Mouse (Mus musculus) stomach, embryonic 14.5 days (tissue): ENCODE data around the gene Hs6st2. TPM values are rescaled to one million over a fixed set of nuclear protein-coding genes. Genes with fewer than 3 reads are reported as not detected.
A peak's percentile ranks its signal among the peaks of the same experiment; 100 is the strongest.

Experiments
- ATAC-seq: fragments of 200-750 bp; cut with Nextera tagmentation; 2 replicates; pipeline ENCODE4 v1.8.0; 2017; ENCODE audit warnings: low read depth, moderate TSS enrichment; ENCODE audit not compliant: insufficient number of reproducible peaks, insufficient read depth, low FRiP score
- H3K27ac ChIP-seq: fragments of 300-500 bp; sonication (generic); 2 replicates; pipeline ENCODE4 v1.5.1; 2014; ENCODE audit warnings: mild to moderate bottlenecking, low read length, moderate library complexity, mixed read lengths
- H3K27me3 ChIP-seq: fragments of 300-500 bp; sonication (generic); 2 replicates; pipeline ENCODE4 v1.6.1; 2014; ENCODE audit warnings: low read length, control low read depth, mixed read lengths; ENCODE audit not compliant: control insufficient read depth, insufficient read depth
- H3K36me3 ChIP-seq: fragments of 300-500 bp; sonication (generic); 2 replicates; pipeline ENCODE4 v1.6.1; 2014; ENCODE audit warnings: mild to moderate bottlenecking, control low read depth, low read length, moderate library complexity, mixed read lengths; ENCODE audit not compliant: control insufficient read depth, insufficient read depth
- H3K4me1 ChIP-seq: fragments of 300-500 bp; sonication (generic); 2 replicates; pipeline ENCODE4 v1.6.1; 2014; ENCODE audit warnings: low read length, control low read depth, mixed read lengths; ENCODE audit not compliant: control insufficient read depth, insufficient read depth
- H3K4me2 ChIP-seq: fragments of 300-500 bp; sonication (generic); replicated peaks from 2 replicates; pipeline ENCODE4 v1.6.1; 2014; ENCODE audit warnings: low read depth, low read length, control low read depth
- H3K4me3 ChIP-seq: fragments of 300-500 bp; sonication (generic); 2 replicates; pipeline ENCODE4 v1.5.1; 2014; ENCODE audit warnings: low read depth, low read length, control low read depth
- H3K9ac ChIP-seq: fragments of 300-500 bp; sonication (generic); replicated peaks from 2 replicates; pipeline ENCODE4 v1.6.1; 2014; ENCODE audit warnings: low read depth, mild to moderate bottlenecking, control low read depth, low read length, moderate library complexity, mixed read lengths
- H3K9me3 ChIP-seq: fragments of 300-500 bp; sonication (generic); 2 replicates; pipeline ENCODE4 v1.6.1; 2016; ENCODE audit warnings: low read depth, low read length, control low read depth; ENCODE audit not compliant: control insufficient read depth
- WGBS: fragments of 180-500 bp; shearing (Covaris S2); extraction: QIAGEN DNeasy Blood & Tissue Kit; methylation state at CpG from one replicate; pipeline ENCODE4 v1.1.7; 2014; 5-methylcytosine and 5-hydroxymethylcytosine counted together
- polyA plus RNA-seq: library from polyadenylated mRNA; unstranded; fragments of >200 nt; fragmentation: Nextera tagmentation; extraction: Ambion mirVana; gene quantifications from 2 replicates; pipeline ENCODE4 v1.2.1, GENCODE M21; 2014

Gene Hs6st2
- 9.8 and 10.3 TPM in 2 replicates for polyA plus RNA-seq

- H3K9ac ChIP-seq = peak within 1 kb of the TSS; percentile 30
- no peaks in the 10 kb centered on the region for H3K9me3 ChIP-seq
- H3K4me1 ChIP-seq = no peaks in the 10 kb centered on the region
- H3K27me3 ChIP-seq = no peaks in the 10 kb centered on the region
- H3K4me3 ChIP-seq = peak within 1 kb of the TSS; percentile 47
- H3K36me3 ChIP-seq = no peaks in the 10 kb centered on the region
- H3K4me2 ChIP-seq = peak within 1 kb of the TSS; percentile 66
- no peak for ATAC-seq
- no peak within 1 kb of the TSS for H3K27ac ChIP-seq
- 26% methylated on average over 5 of the region's 5 CpGs for WGBS
Measured at GRCm38 (mm10) chrX:51681756-51682155, at the start of gene Hs6st2. Gene Hs6st2, minus strand, starts transcription at chrX:51681856.

GRCm38 (mm10) chrX:51714086-51714745 lies 32.6 kb upstream of the Hs6st2 start:
- Histone ChIP-seq H3K4me2 (no peak overlapping the region), H3K36me3 (no peaks in the 10 kb centered on the region), H3K27me3 (no peaks in the 10 kb centered on the region), H3K9me3 (no peaks in the 10 kb centered on the region), H3K9ac (no peak overlapping the region), H3K27ac (no peak overlapping the region), H3K4me1 (no peaks in the 10 kb centered on the region), H3K4me3 (no peak overlapping the region)
- WGBS = 57% methylated on average over 8 of the region's 8 CpGs
- no peak for ATAC-seq

GRCm38 (mm10) chrX:51712996-51713395 lies 31.3 kb upstream of the Hs6st2 start:
- 63% methylated on average over 1 of the region's 1 CpGs for WGBS

GRCm38 (mm10) chrX:51702823-51703222 lies 21.2 kb upstream of the Hs6st2 start:
- no peaks in the 10 kb centered on the region for H3K36me3 ChIP-seq
- H3K9ac ChIP-seq = no peak overlapping the region
- no peak for ATAC-seq
- WGBS = 49% methylated on average over 4 of the region's 4 CpGs
- H3K27ac ChIP-seq = no peak overlapping the region
- no peaks in the 10 kb centered on the region for H3K9me3 ChIP-seq
- H3K27me3 ChIP-seq = 0 out of 2 replicates have a peak, but pooled peaks cover 2% of the 10 kb centered on the region
- H3K4me2 ChIP-seq = no peak overlapping the region
- no peak overlapping the region for H3K4me3 ChIP-seq
- no peaks in the 10 kb centered on the region for H3K4me1 ChIP-seq

More at GRCm38 (mm10) chrX:51712996-51713395, 31.3 kb upstream of the Hs6st2 start:
- H3K27me3 ChIP-seq = no peaks in the 10 kb centered on the region
- no peaks in the 10 kb centered on the region for H3K4me1 ChIP-seq
- no peak overlapping the region for H3K9ac ChIP-seq
- H3K9me3 ChIP-seq = no peaks in the 10 kb centered on the region
- H3K27ac ChIP-seq = no peak overlapping the region
- no peak overlapping the region for H3K4me2 ChIP-seq
- ATAC-seq = no peak
- no peaks in the 10 kb centered on the region for H3K36me3 ChIP-seq
- no peak overlapping the region for H3K4me3 ChIP-seq

- ATAC-seq = no peak
- 47% methylated on average over 4 of the region's 4 CpGs for WGBS
Measured at GRCm38 (mm10) chrX:51699079-51699478, 17.4 kb upstream of the Hs6st2 start.

GRCm38 (mm10) chrX:51686048-51686949 lies 4.6 kb upstream of the Hs6st2 start:
- Histone ChIP-seq H3K9ac (no peak overlapping the region), H3K27ac (no peak overlapping the region), H3K27me3 (no peaks in the 10 kb centered on the region), H3K4me1 (no peaks in the 10 kb centered on the region), H3K9me3 (no peaks in the 10 kb centered on the region), H3K4me3 (no peak overlapping the region), H3K4me2 (no peak overlapping the region), H3K36me3 (no peaks in the 10 kb centered on the region)
- ATAC-seq = no peak
- 77% methylated on average over 6 of the region's 6 CpGs for WGBS

More at GRCm38 (mm10) chrX:51699079-51699478, 17.4 kb upstream of the Hs6st2 start:
- H3K9ac ChIP-seq = no peak overlapping the region
- H3K27me3 ChIP-seq = 0 out of 2 replicates have a peak, but pooled peaks cover 2% of the 10 kb centered on the region
- no peaks in the 10 kb centered on the region for H3K36me3 ChIP-seq
- no peak overlapping the region for H3K4me2 ChIP-seq
- H3K4me3 ChIP-seq = no peak overlapping the region
- no peak overlapping the region for H3K27ac ChIP-seq
- H3K4me1 ChIP-seq = no peaks in the 10 kb centered on the region
- H3K9me3 ChIP-seq = no peaks in the 10 kb centered on the region

- no peak overlapping the region for H3K4me2 ChIP-seq
- no peaks in the 10 kb centered on the region for H3K4me1 ChIP-seq
- H3K9ac ChIP-seq = no peak overlapping the region
- H3K27ac ChIP-seq = no peak overlapping the region
- ATAC-seq = no peak
- H3K9me3 ChIP-seq = no peaks in the 10 kb centered on the region
- no peaks in the 10 kb centered on the region for H3K36me3 ChIP-seq
- no peaks in the 10 kb centered on the region for H3K27me3 ChIP-seq
- WGBS = 67% methylated on average over 3 of the region's 3 CpGs
- H3K4me3 ChIP-seq = no peak overlapping the region
Measured at GRCm38 (mm10) chrX:51684336-51685056, 2.8 kb upstream of the Hs6st2 start.

- H3K27ac ChIP-seq = no peak overlapping the region
- ATAC-seq = peak; percentile 58
- 24% methylated on average over 43 of the region's 43 CpGs for WGBS
Measured at GRCm38 (mm10) chrX:51681170-51681667, 437 bp downstream of the Hs6st2 start.

More at GRCm38 (mm10) chrX:51681170-51681667, 437 bp downstream of the Hs6st2 start:
- Histone ChIP-seq H3K4me3 (peak overlapping the region; percentile 47), H3K9me3 (no peaks in the 10 kb centered on the region), H3K4me1 (no peaks in the 10 kb centered on the region), H3K9ac (peak overlapping the region; percentile 30; the same call in 1 of the 2 replicates), H3K4me2 (peak overlapping the region; percentile 66), H3K36me3 (no peaks in the 10 kb centered on the region), H3K27me3 (no peaks in the 10 kb centered on the region)
